Mouse (Mus musculus) hindbrain, embryonic 16.5 days (tissue): ENCODE data around the gene Lrrc8a. TPM values are rescaled to one million over a fixed set of nuclear protein-coding genes. Genes with fewer than 3 reads are reported as not detected.
A peak's percentile ranks its signal among the peaks of the same experiment; 100 is the strongest.

Experiments used
- ATAC-seq: fragments of 200-750 bp; cut with Nextera tagmentation; 2 replicates; pipeline ENCODE4 v1.8.0; 2017; ENCODE audit warnings: moderate TSS enrichment, moderate library complexity
- H3K27ac ChIP-seq: fragments of 300-500 bp; sonication (generic); 2 replicates; pipeline ENCODE4 v1.5.1; 2014; ENCODE audit warnings: low read depth, mild to moderate bottlenecking, control low read depth, low read length, moderate library complexity
- H3K27me3 ChIP-seq: fragments of 300-500 bp; sonication (generic); replicated peaks from 2 replicates; pipeline ENCODE4 v1.6.1; 2014; ENCODE audit warnings: low read length; ENCODE audit not compliant: control insufficient read depth, insufficient read depth
- H3K36me3 ChIP-seq: fragments of 300-500 bp; sonication (generic); 2 replicates; pipeline ENCODE4 v1.6.1; 2014; ENCODE audit warnings: mild to moderate bottlenecking, low read length, moderate library complexity, mixed read lengths; ENCODE audit not compliant: control insufficient read depth, insufficient read depth
- H3K4me1 ChIP-seq: fragments of 300-500 bp; sonication (generic); 2 replicates; pipeline ENCODE4 v1.6.1; 2014; ENCODE audit warnings: low read depth, low read length; ENCODE audit not compliant: control insufficient read depth, insufficient read depth
- H3K4me2 ChIP-seq: fragments of 300-500 bp; sonication (generic); 2 replicates; pipeline ENCODE4 v1.6.1; 2014; ENCODE audit warnings: mild to moderate bottlenecking, low read length, control low read depth, moderate library complexity
- H3K4me3 ChIP-seq: fragments of 300-500 bp; sonication (generic); 2 replicates; pipeline ENCODE4 v1.5.1; 2014; ENCODE audit warnings: mild to moderate bottlenecking, low read length, control low read depth, moderate library complexity
- H3K9ac ChIP-seq: fragments of 300-500 bp; sonication (generic); 2 replicates; pipeline ENCODE4 v1.6.1; 2014; ENCODE audit warnings: low read depth, mild to moderate bottlenecking, control low read depth, low read length, moderate library complexity
- H3K9me3 ChIP-seq: fragments of 300-500 bp; sonication (generic); 2 replicates; pipeline ENCODE4 v1.6.1; 2014; ENCODE audit warnings: mild to moderate bottlenecking, low read length, moderate library complexity; ENCODE audit not compliant: control insufficient read depth
- WGBS: fragments of 180-500 bp; shearing (Covaris S2); extraction: QIAGEN DNeasy Blood & Tissue Kit; methylation state at CpG from one replicate; pipeline ENCODE4 v1.1.7; 2014; 5-methylcytosine and 5-hydroxymethylcytosine counted together
- polyA plus RNA-seq: library from polyadenylated mRNA; unstranded; fragments of >200 nt; fragmentation: Nextera tagmentation; extraction: Ambion mirVana; gene quantifications from 2 replicates; pipeline ENCODE4 v1.2.1, GENCODE M21; 2015

Lrrc8a gene
- polyA plus RNA-seq, 1 experiment from 2014 or later: 53.6 TPM

- ATAC-seq: no peak
- no peaks in the 10 kb centered on the region for H3K27me3 ChIP-seq
- H3K4me2 ChIP-seq: no peak overlapping the region
- no peak overlapping the region for H3K4me3 ChIP-seq
- H3K9me3 ChIP-seq: no peaks in the 10 kb centered on the region
- no peak overlapping the region; the same call in 1 of the 2 replicates for H3K27ac ChIP-seq
- WGBS: 94% methylated on average over 6 of the region's 6 CpGs
- peaks cover 17% of the 10 kb centered on the region for H3K36me3 ChIP-seq
- H3K4me1 ChIP-seq: peaks cover 33% of the 10 kb centered on the region
- no peak overlapping the region for H3K9ac ChIP-seq
Observed at GRCm38 (mm10) chr2:30263811-30264210, 26.3 kb downstream of the Lrrc8a start.

GRCm38 (mm10) chr2:30264671-30265519 is 27.4 kb downstream of the Lrrc8a start:
- Histone ChIP-seq H3K4me1 (peaks cover 33% of the 10 kb centered on the region), H3K36me3 (peaks cover 16% of the 10 kb centered on the region), H3K9me3 (no peaks in the 10 kb centered on the region), H3K27me3 (no peaks in the 10 kb centered on the region), H3K4me3 (no peak overlapping the region), H3K27ac (peak overlapping the region; percentile 59), H3K9ac (no peak overlapping the region), H3K4me2 (no peak overlapping the region)
- ATAC-seq: no peak
- 58% methylated on average over 7 of the region's 7 CpGs for WGBS

DNA sequence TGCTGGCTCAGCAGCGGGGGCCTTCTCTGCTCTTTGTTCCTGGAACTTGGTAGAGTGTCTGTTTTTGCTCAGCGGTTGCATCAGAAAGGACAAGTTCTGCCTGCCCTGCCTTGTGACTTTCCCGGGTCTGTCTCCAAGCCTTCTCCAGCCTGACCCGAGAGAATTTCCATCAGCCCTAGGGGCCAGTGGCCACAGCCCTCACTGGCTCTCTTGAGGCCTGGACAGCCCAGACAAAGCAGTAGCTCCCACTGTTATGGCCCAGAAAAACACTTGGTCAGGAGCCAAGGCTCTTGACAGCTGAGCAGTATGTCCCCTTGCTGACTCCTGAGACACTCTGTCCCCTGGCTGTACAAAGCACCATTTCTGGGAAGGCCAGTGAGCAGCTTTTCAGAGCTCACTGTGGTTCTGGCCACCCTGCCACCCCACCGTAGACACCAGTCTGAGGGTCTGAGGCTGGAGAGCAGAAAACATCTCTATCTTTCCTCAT is 28.3 kb downstream of the Lrrc8a start, which contains the start of gene Phyhd1:
Phyhd1 (plus strand) TSS at position 437 of the 487 bp plus-strand sequence.
- WGBS: 34% methylated on average over 5 of the region's 5 CpGs
- no peaks in the 10 kb centered on the region for H3K9me3 ChIP-seq
- peaks cover 16% of the 10 kb centered on the region for H3K36me3 ChIP-seq
- no peaks in the 10 kb centered on the region for H3K27me3 ChIP-seq
- H3K27ac ChIP-seq: peak within 1 kb of the TSS; percentile 59
- peak; percentile 70 for ATAC-seq
- no peak within 1 kb of the TSS for H3K4me2 ChIP-seq
- H3K4me1 ChIP-seq: peaks cover 33% of the 10 kb centered on the region
- H3K9ac ChIP-seq: peak within 1 kb of the TSS; percentile 13; the same call in 1 of the 2 replicates
- H3K4me3 ChIP-seq: no peak within 1 kb of the TSS

DNA sequence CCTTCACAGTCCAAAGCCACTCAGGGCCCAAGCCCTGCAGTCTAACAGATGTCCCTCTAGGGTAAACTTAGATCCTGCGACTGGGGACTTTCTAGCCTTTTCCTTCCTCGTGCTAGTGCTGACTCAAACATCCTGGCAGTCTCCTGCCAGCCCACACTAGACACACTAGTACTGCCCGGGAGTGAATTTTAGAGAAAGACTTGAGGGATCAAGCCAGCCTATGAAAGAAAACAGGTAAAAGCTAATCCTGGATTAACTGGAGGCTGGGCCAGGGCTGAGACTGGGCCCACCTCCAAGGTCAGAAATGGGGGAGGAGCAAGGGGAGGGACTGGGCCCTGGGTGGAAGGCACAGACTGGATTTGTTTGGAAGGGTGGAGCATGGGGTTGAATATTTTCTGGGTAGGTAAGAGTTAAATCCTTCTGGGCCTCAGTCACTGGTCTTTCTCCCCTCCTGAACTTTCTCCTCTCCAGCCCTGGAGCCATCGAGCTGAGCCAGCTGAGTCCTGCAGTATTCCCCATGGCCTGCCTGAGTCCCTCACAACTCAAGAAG is 29.0 kb downstream of the Lrrc8a start:
- no peak for ATAC-seq
- no peak overlapping the region for H3K4me3 ChIP-seq
- peak overlapping the region; percentile 59 for H3K27ac ChIP-seq
- H3K27me3 ChIP-seq: no peaks in the 10 kb centered on the region
- no peaks in the 10 kb centered on the region for H3K9me3 ChIP-seq
- WGBS: 29% methylated on average over 4 of the region's 4 CpGs
- no peak overlapping the region for H3K4me2 ChIP-seq
- no peak overlapping the region for H3K9ac ChIP-seq
- H3K36me3 ChIP-seq: peaks cover 16% of the 10 kb centered on the region
- peaks cover 33% of the 10 kb centered on the region for H3K4me1 ChIP-seq

- Histone ChIP-seq H3K9me3 (no peaks in the 10 kb centered on the region), H3K4me2 (no peak overlapping the region)
- 100% methylated on average over 2 of the region's 2 CpGs for WGBS
Observed at GRCm38 (mm10) chr2:30267466-30267865, 30.0 kb downstream of the Lrrc8a start.

DNA sequence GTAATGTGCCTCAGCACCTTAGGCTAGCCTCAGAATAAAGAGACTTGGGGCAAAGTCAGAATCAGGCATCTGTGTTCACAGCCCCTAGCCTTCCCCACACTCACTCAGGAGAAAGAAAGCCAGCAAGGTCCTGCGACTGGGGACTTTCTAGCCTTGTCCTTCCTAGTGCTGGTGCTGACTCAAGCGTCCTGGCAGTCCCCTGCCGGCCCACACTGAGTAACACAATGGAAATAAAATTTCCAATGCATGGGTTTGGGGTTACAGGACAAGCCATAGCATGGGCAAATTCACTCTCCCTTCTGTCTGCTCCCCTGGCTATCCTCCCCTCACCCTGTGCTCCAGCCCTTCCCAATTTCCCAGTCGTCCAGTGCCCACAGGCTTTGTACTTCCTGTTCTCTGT is 30.9 kb downstream of the Lrrc8a start:
- no peak for ATAC-seq
- Histone ChIP-seq H3K4me3 (no peak overlapping the region), H3K27ac (no peak overlapping the region), H3K9ac (no peak overlapping the region), H3K4me2 (no peak overlapping the region), H3K9me3 (no peaks in the 10 kb centered on the region), H3K27me3 (no peaks in the 10 kb centered on the region), H3K4me1 (peaks cover 22% of the 10 kb centered on the region), H3K36me3 (peaks cover 12% of the 10 kb centered on the region)
- whole genome bisulfite sequencing: 76% methylated on average over 4 of the region's 4 CpGs

More at GRCm38 (mm10) chr2:30267466-30267865, 30.0 kb downstream of the Lrrc8a start:
- Histone ChIP-seq H3K27me3 (no peaks in the 10 kb centered on the region), H3K4me1 (peaks cover 26% of the 10 kb centered on the region), H3K9ac (no peak overlapping the region), H3K27ac (no peak overlapping the region), H3K4me3 (no peak overlapping the region), H3K36me3 (peaks cover 14% of the 10 kb centered on the region)
- ATAC-seq: no peak

- no peak overlapping the region for H3K4me2 ChIP-seq
- no peak for ATAC-seq
- H3K4me3 ChIP-seq: no peak overlapping the region
- H3K4me1 ChIP-seq: peaks cover 21% of the 10 kb centered on the region
- H3K27me3 ChIP-seq: no peaks in the 10 kb centered on the region
- H3K9me3 ChIP-seq: no peaks in the 10 kb centered on the region
- 91% methylated on average over 17 of the region's 17 CpGs for WGBS
- H3K36me3 ChIP-seq: 0 out of 2 replicates have a peak, but pooled peaks cover 4% of the 10 kb centered on the region
- no peak overlapping the region for H3K9ac ChIP-seq
- H3K27ac ChIP-seq: no peak overlapping the region
Observed at GRCm38 (mm10) chr2:30269241-30269990, 31.9 kb downstream of the Lrrc8a start.

DNA sequence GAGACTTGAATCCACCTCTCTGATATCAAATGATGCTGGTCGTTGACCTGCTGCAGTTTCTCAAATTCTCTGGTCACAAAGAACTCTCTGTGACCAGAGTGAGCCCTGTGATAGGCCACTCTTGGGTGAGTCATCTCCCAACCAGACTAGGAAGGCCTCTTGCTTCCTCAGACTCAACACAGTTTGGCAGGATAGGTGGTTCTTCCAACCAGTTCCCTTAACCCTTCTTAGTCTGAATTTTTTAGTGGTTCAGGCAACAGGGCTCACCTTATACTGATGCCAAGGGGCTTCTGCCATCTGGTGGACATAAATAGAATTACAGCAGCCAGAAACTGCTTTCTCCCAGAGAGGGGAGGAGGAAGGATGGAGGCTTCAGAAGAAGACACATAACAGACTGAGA is 32.6 kb downstream of the Lrrc8a start:
- no peaks in the 10 kb centered on the region for H3K27me3 ChIP-seq
- peak; percentile 71 for ATAC-seq
- no peak overlapping the region for H3K27ac ChIP-seq

GRCm38 (mm10) chr2:30280743-30281142 is 43.2 kb downstream of the Lrrc8a start, which contains the start of gene Gm28038:
Gene Gm28038, plus strand, starts transcription at chr2:30281043.
- Histone ChIP-seq H3K27ac (no peak within 1 kb of the TSS), H3K9ac (no peak within 1 kb of the TSS), H3K4me3 (no peak within 1 kb of the TSS), H3K36me3 (no peaks in the 10 kb centered on the region), H3K9me3 (no peaks in the 10 kb centered on the region), H3K27me3 (no peaks in the 10 kb centered on the region), H3K4me2 (no peak within 1 kb of the TSS), H3K4me1 (peaks cover 8% of the 10 kb centered on the region)
- no peak for ATAC-seq
- WGBS: 90% methylated on average over 11 of the region's 11 CpGs

More for the DNA sequence above, 32.6 kb downstream of the Lrrc8a start:
- peaks cover 14% of the 10 kb centered on the region for H3K4me1 ChIP-seq
- H3K4me2 ChIP-seq: no peak overlapping the region
- H3K9ac ChIP-seq: no peak overlapping the region
- H3K36me3 ChIP-seq: no peaks in the 10 kb centered on the region
- no peaks in the 10 kb centered on the region for H3K9me3 ChIP-seq
- H3K4me3 ChIP-seq: no peak overlapping the region
- 43% methylated on average over 1 of the region's 1 CpGs for WGBS
